Mouse (Mus musculus): ENCODE data around the gene Phf20.

Phf20 gene

DNA sequence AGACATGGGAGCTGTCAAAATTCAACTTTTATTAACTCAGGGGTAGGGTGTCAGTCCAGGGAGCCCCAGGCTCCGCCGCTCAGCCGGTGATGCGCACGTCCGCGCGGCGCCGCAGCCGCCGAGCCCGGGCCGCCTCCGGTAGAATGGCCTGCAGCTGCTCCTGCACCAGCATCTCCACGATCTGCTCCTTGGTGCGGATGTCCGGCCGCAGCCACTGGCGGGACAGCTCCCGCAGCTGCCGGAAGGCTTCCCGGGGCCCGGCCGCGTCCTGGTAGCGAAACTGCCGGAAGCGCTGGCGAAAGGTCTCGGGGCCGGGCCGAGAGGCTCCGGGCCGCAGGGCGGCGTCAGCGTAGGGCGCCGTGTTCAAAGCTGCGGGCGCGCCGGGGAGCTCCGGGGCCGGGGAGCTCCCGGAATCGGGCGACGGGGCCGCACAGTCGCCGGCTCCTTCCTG lies 115.6 kb downstream of the Phf20 start:
- DNase-seq (ENCODE audit: low spot score in 2 of 2) = peak; percentile 66 to 86

DNA sequence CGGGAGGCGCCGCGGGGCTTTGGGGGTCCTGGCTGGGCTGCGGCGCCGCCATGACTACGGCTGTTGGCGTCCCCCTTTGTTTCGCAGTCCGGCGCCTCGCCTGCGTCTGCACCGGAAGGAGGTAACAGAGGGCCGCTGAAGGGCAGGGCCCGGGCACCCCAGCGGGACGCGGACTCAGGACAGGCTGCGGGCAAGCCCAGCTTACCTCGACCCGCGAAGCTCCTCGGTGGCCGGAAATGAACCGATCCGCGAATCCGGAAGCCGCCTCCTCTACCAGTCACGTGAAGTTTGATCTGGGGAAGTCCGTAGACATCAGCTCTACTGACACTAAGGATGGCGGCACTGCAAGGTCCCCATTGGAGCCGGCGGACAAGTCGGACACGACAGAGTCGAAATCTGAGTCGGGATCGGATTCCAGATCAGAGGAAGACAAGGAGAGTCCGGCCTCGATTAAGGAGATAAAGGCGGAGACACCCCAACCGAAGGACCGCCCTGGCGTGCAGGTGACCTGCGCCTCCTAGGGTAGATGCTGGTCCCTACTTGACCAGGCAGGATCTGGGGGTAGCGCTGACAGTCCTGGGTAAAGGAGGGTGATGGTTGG lies 116.1 kb downstream of the Phf20 start, which contains the start of the genes Cnbd2 and Scand1:
Gene Cnbd2, plus strand, starts transcription at position 3 of the 601 bp plus-strand sequence.
Gene Scand1, minus strand, starts transcription at position 408 of the 601 bp plus-strand sequence.
- DNase-seq (ENCODE audit: low spot score in 2 of 2) = peak; percentile 81 to 89

GRCm38 (mm10) chr2:156313153-156313552 lies 116.9 kb downstream of the Phf20 start:
- DNase-seq (ENCODE audit: low spot score in 2 of 2) = no peak

GRCm38 (mm10) chr2:156314811-156315210 lies 118.5 kb downstream of the Phf20 start:
- DNase-seq (ENCODE audit: low spot score in 2 of 2) = no peak

GRCm38 (mm10) chr2:156318491-156318890 lies 122.2 kb downstream of the Phf20 start:
- DNase-seq (ENCODE audit: low spot score in 2 of 2) = no peak

GRCm38 (mm10) chr2:156321538-156321937 lies 125.3 kb downstream of the Phf20 start:
- no peak for DNase-seq (ENCODE audit: low spot score in 2 of 2)

- DNase-seq (ENCODE audit: low spot score in 2 of 2) = peak in 1 of 2 experiments; percentile 26
Measured at GRCm38 (mm10) chr2:156324116-156324588, 127.9 kb downstream of the Phf20 start.

DNA sequence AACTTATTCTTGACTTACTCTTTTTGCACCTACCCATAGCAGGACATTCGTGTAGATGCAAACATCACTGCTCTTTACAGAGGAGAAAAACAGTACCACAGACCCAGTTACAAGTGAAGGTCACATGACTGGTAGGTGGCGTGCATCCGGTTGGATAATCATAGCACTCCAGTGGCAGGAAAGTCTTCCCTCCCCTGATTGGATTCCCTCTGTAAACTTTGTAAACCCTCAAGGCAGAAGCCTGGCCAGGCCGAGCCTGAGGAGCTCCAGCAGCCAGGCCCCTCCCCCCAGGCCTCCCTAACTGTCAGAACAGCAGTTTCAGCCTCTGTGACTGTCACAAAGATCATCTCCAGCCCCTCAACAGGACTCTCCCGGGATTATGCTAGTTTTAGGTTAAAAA lies 128.4 kb downstream of the Phf20 start:
- DNase-seq (ENCODE audit: low spot score in 2 of 2) = no peak

DNA sequence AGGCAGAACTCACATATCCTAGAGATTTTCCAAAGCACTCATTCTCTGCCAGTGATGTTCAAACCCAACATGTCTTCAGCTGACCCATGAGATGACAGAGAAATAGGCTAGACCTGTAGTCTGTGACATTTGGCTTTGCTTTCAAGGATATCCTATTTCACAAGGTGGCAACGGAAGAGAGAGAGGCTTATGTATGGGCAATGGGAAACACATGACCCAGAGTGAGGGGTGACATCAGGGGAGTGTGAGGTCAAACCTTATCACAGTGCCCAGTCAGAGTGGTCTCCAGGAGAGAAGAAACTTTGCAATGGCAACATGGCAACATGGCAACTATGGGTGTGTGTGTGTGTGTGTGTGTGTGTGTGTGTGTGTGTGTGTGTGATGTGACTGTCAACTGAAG lies 134.4 kb downstream of the Phf20 start:
- no peak for DNase-seq (ENCODE audit: low spot score in 2 of 2)

DNA sequence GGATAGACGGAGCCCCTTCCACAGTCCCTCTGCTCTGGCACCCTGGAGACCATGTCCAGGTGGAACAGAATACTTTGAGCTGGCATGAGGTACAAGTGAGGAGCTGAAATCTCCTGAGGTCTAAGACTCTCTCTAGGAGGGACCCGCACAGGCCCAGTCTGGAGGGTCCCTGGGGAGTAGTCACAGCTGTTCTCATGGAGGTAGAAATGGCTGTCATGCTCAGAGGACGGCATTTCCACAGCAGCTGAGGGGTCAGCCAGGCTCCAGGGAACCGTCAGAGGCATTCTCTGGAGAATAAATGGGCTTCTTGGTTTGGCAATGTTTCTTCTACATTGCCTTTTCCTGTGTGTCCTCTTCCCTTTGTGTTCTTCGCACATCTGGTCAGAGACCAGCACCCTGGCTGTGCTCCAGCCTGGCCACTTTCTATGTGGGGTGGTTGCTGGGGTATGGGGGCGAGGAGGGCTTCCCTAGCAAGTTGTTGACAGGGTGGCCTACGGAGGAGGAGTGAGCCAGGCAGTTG lies 135.2 kb downstream of the Phf20 start:
- no peak for DNase-seq (ENCODE audit: low spot score in 2 of 2)

DNA sequence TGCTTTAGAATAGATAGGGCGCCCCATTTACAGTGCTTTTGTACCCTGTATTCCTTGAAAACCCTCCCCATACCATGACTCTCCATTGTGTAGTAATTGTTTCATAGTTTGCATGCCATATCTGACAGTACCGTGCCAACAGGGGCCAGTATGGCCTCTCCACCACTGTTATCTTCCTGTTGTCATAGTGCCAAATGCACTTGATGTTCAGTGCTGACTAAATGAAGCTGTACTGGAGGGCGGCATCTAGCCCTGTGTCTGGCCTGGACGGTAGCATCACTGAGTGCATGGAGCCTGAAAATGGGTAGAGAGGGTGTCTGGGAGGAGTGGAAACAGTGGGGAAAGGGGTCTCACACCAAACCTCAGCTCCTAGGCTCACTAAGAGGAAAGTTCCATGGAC lies 143.8 kb downstream of the Phf20 start:
- DNase-seq (ENCODE audit: low spot score in 2 of 2) = no peak

DNA sequence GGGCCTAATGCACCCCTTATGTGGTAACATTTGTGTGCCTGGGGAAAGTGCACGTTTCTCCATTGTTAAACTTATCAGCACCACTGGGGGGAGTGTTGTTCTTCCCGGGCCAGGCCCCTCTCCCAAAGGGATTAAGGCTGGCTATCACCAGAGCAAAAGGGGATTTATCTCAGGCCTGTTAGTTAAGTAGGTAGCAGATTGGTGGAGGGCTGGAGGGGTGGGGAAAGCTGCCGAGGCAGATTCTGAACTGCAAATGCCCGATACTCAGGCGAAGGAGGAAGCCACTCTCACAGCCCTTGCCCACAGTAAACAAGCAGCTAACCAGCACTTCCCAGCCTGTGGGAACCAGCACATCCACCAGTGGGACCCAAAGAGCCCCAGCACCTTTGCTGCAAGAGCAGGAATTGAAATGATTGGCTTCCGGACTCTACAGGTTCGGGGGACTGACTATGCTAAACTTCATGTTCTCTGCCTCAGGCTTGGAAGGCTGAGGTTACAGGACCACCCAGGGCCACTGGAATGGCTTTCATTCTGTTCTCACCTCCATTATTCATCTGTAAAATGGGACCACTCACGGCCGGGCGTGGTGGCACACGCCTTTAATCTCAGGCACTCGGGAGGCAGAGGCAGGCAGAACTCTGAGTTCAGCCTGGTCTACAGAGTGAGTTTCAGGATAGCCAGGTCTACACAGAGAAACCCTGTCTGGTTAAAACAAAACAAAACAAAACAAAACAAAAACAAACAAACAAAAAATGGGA lies 148.7 kb downstream of the Phf20 start:
- DNase-seq (ENCODE audit: low spot score in 2 of 2) = no peak

DNA sequence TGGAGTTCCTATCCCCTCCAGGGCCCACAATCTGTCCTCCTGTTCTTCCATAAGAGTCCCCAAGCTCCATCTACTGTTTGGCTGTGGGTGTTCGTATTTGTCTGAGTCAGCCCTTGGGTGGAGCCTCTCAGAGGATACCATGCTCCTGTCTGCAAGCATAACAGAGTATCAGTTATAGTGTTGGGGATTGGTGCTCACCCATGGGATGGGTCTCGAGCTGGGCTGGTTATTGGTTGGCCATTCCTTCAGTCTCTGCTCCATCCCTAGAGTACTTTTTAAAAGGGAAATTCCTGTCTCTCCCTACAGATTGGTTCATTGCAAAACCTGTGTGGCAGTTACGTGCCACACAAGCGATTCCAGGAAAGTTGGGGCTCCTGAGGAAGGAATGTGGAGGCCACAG lies 152.5 kb downstream of the Phf20 start:
- no peak for DNase-seq (ENCODE audit: low spot score in 2 of 2)

GRCm38 (mm10) chr2:156349286-156349848 lies 153.1 kb downstream of the Phf20 start:
- no peak for DNase-seq (ENCODE audit: low spot score in 2 of 2)

DNA sequence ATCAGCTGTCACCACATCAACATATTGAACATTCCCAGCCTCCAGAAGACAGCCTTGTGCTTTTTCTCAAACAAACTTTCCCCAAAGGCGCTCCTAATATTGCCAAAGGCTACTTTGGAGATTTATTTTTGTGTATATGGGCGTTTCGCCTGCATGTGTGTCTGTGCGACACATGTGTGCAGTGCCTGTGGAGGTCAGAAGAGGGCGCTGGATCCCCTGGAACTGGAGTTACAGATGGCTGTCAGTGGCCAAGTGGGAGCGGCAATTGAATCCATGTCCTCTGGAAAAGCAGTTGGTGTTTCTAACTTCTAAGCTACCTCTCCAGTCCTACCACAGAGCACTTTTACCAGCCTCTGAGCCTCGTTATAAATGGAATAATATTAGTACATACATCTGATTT lies 155.0 kb downstream of the Phf20 start:
- DNase-seq (ENCODE audit: low spot score in 2 of 2) = no peak

- DNase-seq (ENCODE audit: low spot score in 2 of 2) = no peak
Measured at GRCm38 (mm10) chr2:156352413-156353165, 156.3 kb downstream of the Phf20 start.

DNA sequence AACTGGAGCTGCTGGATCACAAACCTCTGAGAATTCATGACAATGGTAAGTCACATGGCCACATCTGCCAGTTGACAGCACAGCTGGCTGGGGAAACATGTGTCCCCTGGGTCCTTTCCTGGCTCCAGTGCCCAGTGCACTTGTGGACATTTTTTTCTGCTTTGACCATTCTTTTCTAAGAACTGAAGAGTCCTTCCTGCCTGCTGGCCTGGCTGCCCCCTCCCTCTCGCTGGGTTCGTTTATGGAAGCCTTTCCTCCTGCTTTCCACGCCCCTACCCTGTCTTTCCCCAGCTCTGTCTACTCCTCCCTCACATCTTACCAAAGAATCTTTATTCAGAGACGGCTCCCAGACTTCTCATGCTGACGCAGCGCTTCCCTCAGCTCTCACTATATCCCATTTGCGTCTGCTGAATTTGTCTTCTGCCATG lies 157.0 kb downstream of the Phf20 start:
- DNase-seq (ENCODE audit: low spot score in 2 of 2) = no peak

DNA sequence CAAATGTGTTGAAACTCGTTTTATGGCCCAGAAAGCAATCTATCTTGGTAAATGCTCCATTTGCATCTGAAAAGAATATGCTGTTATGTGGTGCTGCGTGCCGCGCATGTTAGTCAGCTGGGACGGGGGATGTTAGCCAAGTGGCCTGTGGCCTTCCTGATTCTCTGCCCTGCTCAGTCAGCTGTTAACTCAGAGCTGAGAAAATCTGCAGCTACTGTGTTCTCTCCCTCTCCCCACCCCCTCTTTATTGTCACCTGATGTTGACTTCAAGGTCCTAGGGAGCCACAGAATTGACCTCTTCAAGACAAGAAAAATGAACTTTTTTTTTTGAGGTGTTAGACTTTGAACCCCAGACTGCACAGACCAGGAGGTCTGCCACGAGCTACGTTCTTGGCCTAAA lies 159.8 kb downstream of the Phf20 start:
- no peak for DNase-seq (ENCODE audit: low spot score in 2 of 2)
